Mouse (Mus musculus) ovary, postnatal 14 days (tissue): ENCODE results near the gene Zc2hc1b.
A peak's percentile ranks its signal among the peaks of the same experiment; 100 is the strongest.

ENCODE experiments used
- DNase-seq: peaks from one replicate; pipeline ENCODE4 v3.0.0; 2022; ENCODE audit warnings: low spot score

Zc2hc1b gene

GRCm38 (mm10) chr10:13171461-13171860, 6.4 kb downstream of the Zc2hc1b start:
- DNase-seq: no peak

DNA sequence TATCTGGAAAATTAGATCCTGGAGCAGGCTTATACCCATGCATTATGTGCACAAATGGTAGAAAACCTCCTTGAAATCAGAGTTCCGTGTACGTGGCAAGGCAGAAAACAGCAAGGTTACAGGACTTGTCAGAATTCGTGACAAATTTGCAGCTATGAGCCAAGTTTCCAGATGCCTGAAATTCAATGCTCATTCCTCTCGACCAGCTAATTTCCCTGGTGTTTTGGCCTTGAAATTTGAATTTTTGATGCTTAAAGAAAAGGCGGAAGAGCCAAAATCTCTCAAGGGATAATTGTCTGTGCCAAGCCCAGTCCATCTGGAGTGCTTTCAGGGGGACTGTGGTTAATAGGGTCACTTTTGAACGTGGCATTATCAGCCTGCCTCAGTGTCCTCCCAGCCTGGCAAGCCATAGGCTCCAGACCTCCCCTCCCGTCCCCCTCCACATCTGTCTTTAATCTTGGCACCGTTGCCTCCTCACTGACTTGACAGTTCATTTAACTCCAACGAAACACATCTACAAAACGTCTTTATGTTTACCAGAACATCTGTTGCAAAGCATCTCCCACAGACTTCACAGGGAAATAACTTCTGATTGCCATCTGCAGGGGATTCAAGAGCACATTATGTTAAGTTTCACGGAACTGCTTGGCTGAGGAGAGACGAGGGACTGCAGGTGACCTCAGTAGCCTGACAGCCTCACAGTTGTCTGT, 6.9 kb downstream of the Zc2hc1b start:
- no peak for DNase-seq

DNA sequence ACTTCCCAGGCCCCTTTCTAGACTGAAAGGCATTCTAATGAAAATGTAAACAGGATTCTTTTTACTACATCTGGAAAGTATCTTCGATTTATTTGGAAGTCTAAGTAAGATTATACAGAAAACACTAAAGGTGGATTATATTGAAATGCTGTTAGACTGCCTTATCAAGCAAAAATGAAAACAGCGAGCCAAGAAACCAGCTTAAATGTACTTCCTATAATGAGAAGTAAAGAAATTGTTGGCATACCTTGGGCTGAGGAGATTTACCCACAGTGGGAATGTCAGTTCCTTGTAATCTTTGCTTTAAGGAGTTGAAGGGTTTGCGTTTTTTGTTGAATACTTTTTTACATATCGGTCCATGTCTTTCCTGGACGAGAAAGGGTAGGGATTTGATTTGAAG, 9.4 kb downstream of the Zc2hc1b start:
- DNase-seq: no peak

DNA sequence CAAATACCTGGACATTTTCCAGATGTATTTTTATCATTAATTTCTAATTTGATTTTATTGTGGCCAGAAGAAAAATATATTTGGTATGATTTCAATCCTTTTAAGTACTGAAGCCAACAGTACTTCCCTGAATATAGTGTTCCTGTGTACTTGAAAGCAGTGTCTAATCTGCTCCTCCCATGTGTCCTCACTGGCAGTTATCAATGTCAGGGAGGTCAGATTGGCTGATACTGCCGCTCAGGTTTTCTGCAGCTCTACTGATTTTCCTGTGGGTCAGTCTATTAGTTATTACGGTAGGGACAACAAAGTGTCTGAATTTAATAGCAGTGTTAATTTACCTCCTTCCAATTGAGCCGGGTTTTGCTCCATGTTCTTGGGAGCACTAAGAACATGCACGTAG, 15.8 kb downstream of the Zc2hc1b start:
- DNase-seq: no peak

- DNase-seq: no peak
These were observed 16.9 kb downstream of the Zc2hc1b start for GRCm38 (mm10) chr10:13160913-13161312.

- no peak for DNase-seq
These were observed 22.4 kb downstream of the Zc2hc1b start for GRCm38 (mm10) chr10:13155377-13155776.

DNA sequence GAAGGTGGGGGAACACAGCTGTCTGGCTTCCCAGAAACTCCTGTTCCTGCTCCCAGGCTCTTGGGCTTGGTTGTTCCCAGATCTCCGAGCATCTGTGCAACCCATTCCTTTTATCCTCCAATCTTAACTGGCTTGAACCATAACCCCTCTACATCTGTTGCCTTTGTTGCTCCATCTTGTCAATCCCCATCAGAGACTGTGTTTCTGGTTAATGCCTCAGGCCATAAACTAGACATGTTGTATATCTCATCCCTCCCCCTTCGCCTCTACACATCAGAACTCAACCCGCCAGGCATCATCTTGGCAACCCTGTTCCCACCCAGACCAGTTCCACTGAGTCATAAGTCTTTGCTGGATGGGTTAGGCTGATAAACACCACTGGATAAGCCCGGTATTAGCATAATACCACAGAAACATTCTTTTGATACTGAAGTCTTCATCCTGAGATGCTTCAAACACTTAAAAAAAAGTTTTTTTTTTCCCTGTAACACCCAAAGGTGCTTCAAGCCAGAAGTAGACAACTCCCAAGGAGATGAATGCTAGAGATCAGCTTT, 24.9 kb downstream of the Zc2hc1b start:
- DNase-seq: no peak

DNA sequence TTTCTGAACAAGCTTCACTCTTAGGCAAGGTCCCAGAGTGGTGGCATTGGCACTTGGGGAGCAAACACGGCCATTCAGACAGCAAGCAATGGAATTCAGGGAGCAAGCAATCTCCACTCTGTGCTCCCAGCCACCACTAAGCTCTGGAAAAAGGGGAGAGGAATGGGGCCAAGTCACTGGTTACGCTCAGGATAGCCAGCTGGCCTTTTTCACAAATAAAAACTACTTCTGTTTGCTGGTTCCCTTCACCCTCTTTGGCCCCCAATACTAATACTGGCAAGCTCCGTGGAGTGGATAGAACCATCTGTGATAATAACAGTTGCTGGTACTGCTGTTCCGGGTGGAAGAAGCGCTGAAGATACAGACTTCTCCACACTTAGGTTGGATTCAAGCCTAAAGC, 26.5 kb downstream of the Zc2hc1b start:
- peak; percentile 8 for DNase-seq

DNA sequence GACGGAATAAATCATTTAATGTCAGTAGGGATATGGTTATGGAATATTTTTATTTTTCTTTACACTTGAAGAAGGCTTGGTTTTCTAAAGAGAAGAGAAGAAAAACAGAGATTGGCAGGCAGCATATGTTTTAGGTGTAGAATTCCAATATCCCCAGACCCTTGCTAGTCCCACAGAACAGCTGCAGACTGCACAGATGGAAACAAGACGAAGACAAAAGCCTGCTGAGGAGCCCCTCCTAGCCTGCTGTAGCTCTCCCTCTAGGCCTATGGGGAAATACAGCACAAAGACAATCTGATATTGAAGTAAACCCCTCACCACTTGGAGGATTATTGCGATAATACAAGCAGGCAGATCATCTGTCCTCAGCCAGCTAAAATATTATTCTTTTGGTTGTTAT, 27.4 kb downstream of the Zc2hc1b start:
- DNase-seq: no peak

DNA sequence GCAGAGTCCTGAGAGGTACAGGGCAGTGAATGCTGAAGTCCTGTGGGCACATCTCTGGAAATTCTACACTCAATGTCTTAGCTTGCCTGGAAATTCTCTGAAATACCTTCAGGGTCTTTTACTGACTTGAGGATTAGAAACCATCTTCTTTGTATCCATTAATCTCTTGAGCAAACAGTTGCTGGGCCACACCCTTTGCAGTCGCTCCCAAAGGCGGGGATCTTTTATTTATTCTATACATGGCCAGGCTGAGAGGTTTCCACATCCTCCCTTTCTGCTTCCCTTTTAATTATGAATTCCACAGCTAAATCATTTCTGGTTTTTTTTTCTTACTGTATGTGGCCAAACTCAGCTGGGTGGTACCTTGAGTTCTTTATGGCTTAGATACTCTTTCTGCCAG, 37.4 kb downstream of the Zc2hc1b start:
- no peak for DNase-seq

- DNase-seq: no peak
These were observed 39.9 kb downstream of the Zc2hc1b start for GRCm38 (mm10) chr10:13137906-13138305.

GRCm38 (mm10) chr10:13135751-13136150, 42.1 kb downstream of the Zc2hc1b start:
- DNase-seq: no peak

GRCm38 (mm10) chr10:13135276-13135675, 42.5 kb downstream of the Zc2hc1b start:
- DNase-seq: no peak

- DNase-seq: no peak
These were observed 44.0 kb downstream of the Zc2hc1b start for GRCm38 (mm10) chr10:13133850-13134249.

DNA sequence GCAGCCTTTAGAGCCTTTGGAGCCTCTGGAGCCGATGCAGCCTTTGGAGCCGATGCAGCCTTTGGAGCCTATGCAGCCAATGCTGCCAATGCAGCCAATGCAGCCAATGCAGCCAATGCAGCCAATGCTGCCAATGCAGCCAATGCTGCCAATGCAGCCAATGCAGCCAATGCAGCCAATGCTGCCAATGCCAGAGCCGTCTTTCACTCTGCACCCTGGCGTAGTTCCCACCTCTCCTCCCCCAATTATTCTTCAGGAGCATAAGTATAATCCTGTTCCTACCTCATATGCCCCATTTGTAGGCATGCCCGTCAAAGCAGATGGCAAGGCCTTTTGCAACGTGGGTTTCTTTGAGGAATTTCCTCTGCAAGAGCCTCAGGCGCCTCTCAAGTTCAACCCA, 49.9 kb downstream of the Zc2hc1b start:
- DNase-seq: no peak

DNA sequence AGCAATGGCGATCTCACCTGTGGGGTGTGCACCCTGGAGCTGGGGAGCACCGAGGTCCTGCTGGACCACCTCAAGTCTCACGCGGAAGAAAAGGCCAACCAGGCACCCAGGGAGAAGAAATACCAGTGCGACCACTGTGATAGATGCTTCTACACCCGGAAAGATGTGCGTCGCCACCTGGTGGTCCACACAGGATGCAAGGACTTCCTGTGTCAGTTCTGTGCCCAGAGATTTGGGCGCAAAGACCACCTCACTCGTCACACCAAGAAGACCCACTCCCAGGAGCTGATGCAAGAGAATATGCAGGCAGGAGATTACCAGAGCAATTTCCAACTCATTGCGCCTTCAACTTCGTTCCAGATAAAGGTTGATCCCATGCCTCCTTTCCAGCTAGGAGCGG, 50.5 kb downstream of the Zc2hc1b start:
- DNase-seq: no peak

DNA sequence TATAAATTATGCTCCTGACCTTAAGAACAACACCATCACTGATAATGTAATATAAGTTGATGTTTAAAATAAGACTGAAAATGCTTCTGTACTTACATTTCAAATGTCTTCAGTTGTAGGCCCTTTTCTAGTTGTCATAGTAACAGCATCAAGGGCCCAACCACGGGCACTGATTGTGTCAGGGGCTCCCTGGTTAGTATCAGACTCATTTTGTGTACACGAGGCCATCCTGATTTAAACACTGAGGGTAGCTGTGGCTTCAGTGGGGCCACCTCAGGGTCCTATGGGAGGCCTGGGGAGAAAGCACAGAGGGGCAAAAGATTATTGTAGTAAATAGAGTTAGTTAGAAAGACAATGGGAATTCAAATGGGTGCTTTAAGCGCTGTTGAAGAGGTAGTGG, 52.0 kb downstream of the Zc2hc1b start:
- DNase-seq: no peak

- no peak for DNase-seq
These were observed 58.5 kb downstream of the Zc2hc1b start for GRCm38 (mm10) chr10:13119300-13119699.

DNA sequence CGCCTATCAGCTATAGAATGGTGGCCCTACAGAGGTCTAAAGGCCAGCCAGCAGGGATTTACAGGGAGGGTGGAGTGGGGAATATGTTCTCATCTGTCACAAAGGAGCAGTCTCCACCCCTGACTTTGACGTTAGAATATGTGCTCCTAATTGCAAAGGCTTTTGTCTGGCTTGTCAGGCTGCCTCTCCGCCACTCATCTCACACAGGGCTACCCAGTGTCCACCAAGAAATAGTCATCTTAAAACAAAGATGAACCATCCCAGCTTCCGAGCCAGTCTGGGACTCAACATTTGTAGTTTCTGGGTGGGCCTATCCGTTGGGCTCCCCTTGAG, 59.1 kb downstream of the Zc2hc1b start:
- DNase-seq: no peak

DNA sequence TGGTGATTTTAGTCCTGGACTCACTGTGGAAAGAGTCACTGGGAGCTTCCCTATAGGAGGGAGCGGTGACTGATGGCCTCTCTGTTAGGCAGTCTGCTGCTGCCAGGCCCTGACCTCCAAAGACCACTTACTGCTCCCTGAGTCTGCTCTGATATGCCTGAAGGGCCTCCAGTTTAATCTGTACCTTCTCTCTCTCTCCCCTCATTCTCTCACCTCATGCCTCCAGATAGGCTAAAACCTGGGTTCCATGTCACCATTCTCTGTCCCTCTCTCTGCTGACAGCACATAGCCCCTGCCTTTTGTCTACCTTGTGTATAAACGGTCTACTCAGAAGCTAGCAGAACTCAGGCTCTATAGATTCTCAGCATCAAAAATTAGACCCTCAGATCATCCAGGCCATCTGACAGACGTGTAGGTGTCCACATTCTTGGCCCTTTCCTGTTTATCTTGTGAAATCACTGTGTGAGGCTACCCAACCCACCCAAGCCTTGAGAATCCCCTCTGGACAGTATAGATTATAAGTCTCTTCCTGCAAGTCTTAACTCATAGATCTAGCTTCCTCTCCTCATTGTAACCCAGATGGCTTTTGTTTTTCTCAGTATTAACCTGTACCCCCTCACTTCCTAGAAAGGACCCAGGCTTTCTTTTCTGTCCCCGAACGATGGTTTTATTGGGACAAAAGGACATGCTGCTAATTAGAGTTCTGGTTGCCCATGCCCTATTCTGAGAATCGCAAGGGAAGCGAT, 59.6 kb downstream of the Zc2hc1b start:
- DNase-seq: no peak

GRCm38 (mm10) chr10:13116706-13117665, 60.8 kb downstream of the Zc2hc1b start:
- DNase-seq: no peak

DNA sequence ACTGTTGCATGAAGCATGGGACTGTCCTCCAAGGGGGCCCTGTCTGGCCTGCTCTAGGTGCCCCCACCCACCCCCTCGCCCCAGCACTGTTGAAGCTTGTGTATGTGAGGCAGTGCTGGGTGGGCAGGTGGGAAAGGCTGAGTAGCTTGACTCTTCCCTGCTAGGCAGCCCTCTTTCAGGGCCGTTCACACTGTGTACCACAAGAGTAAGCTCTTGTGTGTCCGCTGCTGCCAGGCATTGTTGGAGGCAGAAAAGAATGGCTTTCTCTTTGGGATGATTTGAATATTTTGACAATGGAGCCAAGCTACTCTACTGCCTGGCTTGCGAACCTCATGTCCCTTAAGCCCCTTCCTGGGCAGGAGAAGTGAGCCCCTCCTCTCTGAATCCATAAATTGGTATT, 62.8 kb downstream of the Zc2hc1b start:
- DNase-seq: no peak
